Mouse (Mus musculus) MEL (cell line): ENCODE data around the gene Dhx40. TPM values are rescaled to one million over a fixed set of nuclear protein-coding genes. Genes with fewer than 3 reads are reported as not detected.

Experiments used
- DNase-seq: peaks from one replicate; pipeline ENCODE4 v3.0.0; 2011; ENCODE audit warnings: low read depth, low spot score
- H3K27ac ChIP-seq: 2 replicates; pipeline ENCODE4 v1.5.1; 2012; ENCODE audit warnings: low read depth, mild to moderate bottlenecking, control low read depth, low read length, moderate library complexity; ENCODE audit not compliant: control insufficient read depth
- H3K27me3 ChIP-seq, 2 experiments: fragments of 150-350 bp in 1 of 2; sonication (generic) in 1 of 2; 2 replicates each; pipeline ENCODE4 v1.6.1; 2012; ENCODE audit warnings: low read length in 2 of 2, mild to moderate bottlenecking in 2 of 2, improper control_type of control experiment in 1 of 2, moderate library complexity in 1 of 2; ENCODE audit not compliant: insufficient read depth in 2 of 2, control insufficient read depth in 1 of 2
- H3K36me3 ChIP-seq, 2 experiments: 2 replicates each; pipeline ENCODE4 v1.6.1; 2012 to 2014; ENCODE audit warnings: low read length in 2 of 2, improper control_type of control experiment in 1 of 2, inconsistent platforms in 1 of 2, mild to moderate bottlenecking in 1 of 2; ENCODE audit not compliant: insufficient read depth in 2 of 2, control insufficient read depth in 1 of 2
- H3K4me1 ChIP-seq, 2 experiments: fragments of 150-350 bp in 1 of 2; sonication (generic) in 1 of 2; 2 replicates each; pipeline ENCODE4 v1.6.1; 2012; ENCODE audit warnings: low read length in 2 of 2, improper control_type of control experiment in 1 of 2, mild to moderate bottlenecking in 1 of 2; ENCODE audit not compliant: insufficient read depth in 2 of 2, control insufficient read depth in 1 of 2
- H3K4me3 ChIP-seq, 2 experiments: fragments of 150-350 bp in 1 of 2; sonication (generic) in 1 of 2; 2 replicates each; pipeline ENCODE4 v1.5.1; 2012; ENCODE audit warnings: low read depth in 2 of 2, low read length in 2 of 2, mild to moderate bottlenecking in 2 of 2, moderate library complexity in 2 of 2, control low read depth in 1 of 2, improper control_type of control experiment in 1 of 2; ENCODE audit not compliant: control insufficient read depth in 1 of 2, insufficient read depth in 1 of 2
- H3K79me2 ChIP-seq: 2 replicates; pipeline ENCODE4 v1.6.1; 2012; ENCODE audit warnings: mild to moderate bottlenecking, low read length, moderate library complexity; ENCODE audit not compliant: control insufficient read depth, poor library complexity, insufficient read depth
- H3K9ac ChIP-seq: 2 replicates; pipeline ENCODE4 v1.6.1; 2012; ENCODE audit warnings: low read depth, mild to moderate bottlenecking, control low read depth, low read length, moderate library complexity; ENCODE audit not compliant: control insufficient read depth, poor library complexity, severe bottlenecking
- H3K9me3 ChIP-seq: fragments of 150-350 bp; sonication (generic); replicated peaks from 2 replicates; pipeline ENCODE4 v1.6.1; 2012; ENCODE audit warnings: mild to moderate bottlenecking, low read length, improper control_type of control experiment, moderate library complexity; ENCODE audit not compliant: insufficient read depth
- BHLHE40 ChIP-seq: IDR thresholded peaks from 2 replicates; pipeline ENCODE4 v1.6.1; 2012; ENCODE audit warnings: low read depth, mild to moderate bottlenecking, inconsistent platforms, low read length, improper control_type of control experiment, borderline replicate concordance
- CHD1 ChIP-seq: IDR thresholded peaks from 2 replicates; pipeline ENCODE4 v1.6.1; 2012; ENCODE audit warnings: low read depth, mild to moderate bottlenecking, inconsistent platforms, low read length, improper control_type of control experiment
- E2F4 ChIP-seq: IDR thresholded peaks from 2 replicates; pipeline ENCODE4 v1.6.1; 2011; ENCODE audit warnings: low read depth, low read length, improper control_type of control experiment, borderline replicate concordance
- ELF1 ChIP-seq: IDR thresholded peaks from 2 replicates; pipeline ENCODE4 v1.6.1; 2014; ENCODE audit warnings: low read depth, mild to moderate bottlenecking, inconsistent platforms, low read length, improper control_type of control experiment, moderate library complexity
- ETS1 ChIP-seq: IDR thresholded peaks from 2 replicates; pipeline ENCODE4 v1.6.1; 2012; ENCODE audit warnings: low read depth, mild to moderate bottlenecking, inconsistent platforms, low read length, improper control_type of control experiment, moderate library complexity
- HCFC1 ChIP-seq: IDR thresholded peaks from 2 replicates; pipeline ENCODE4 v1.6.1; 2012; ENCODE audit warnings: low read depth, mild to moderate bottlenecking, inconsistent platforms, low read length, improper control_type of control experiment, moderate library complexity
- MAFK ChIP-seq: IDR thresholded peaks from 2 replicates; pipeline ENCODE4 v1.6.1; 2011; ENCODE audit warnings: low read depth, mild to moderate bottlenecking, low read length, improper control_type of control experiment, borderline replicate concordance
- MAX ChIP-seq: IDR thresholded peaks from 2 replicates; pipeline ENCODE4 v1.6.1; 2011; ENCODE audit warnings: low read length, improper control_type of control experiment
- MAZ ChIP-seq: IDR thresholded peaks from 2 replicates; pipeline ENCODE4 v1.6.1; 2012; ENCODE audit warnings: low read depth, mild to moderate bottlenecking, inconsistent platforms, low read length, improper control_type of control experiment
- MXI1 ChIP-seq: IDR thresholded peaks from 2 replicates; pipeline ENCODE4 v1.6.1; 2011; ENCODE audit warnings: mild to moderate bottlenecking, low read depth, low read length, improper control_type of control experiment
- MYC ChIP-seq: IDR thresholded peaks from 2 replicates; pipeline ENCODE4 v1.6.1; 2011; ENCODE audit warnings: low read depth, mild to moderate bottlenecking, low read length, improper control_type of control experiment, moderate library complexity
- NELFE ChIP-seq: IDR thresholded peaks from 2 replicates; pipeline ENCODE4 v1.6.1; 2011; ENCODE audit warnings: low read depth, low read length, improper control_type of control experiment
- NRF1 ChIP-seq: IDR thresholded peaks from 2 replicates; pipeline ENCODE4 v1.6.1; 2014; ENCODE audit warnings: low read depth, mild to moderate bottlenecking, inconsistent platforms, low read length, improper control_type of control experiment, moderate library complexity; ENCODE audit not compliant: poor library complexity, insufficient read depth, severe bottlenecking
- POLR2A ChIP-seq, 2 experiments: IDR thresholded peaks; 2 replicates each; pipeline ENCODE4 v1.6.1; 2011 to 2012; ENCODE audit warnings: low read length in 2 of 2, mild to moderate bottlenecking in 2 of 2, control low read depth in 1 of 2, improper control_type of control experiment in 1 of 2, low read depth in 1 of 2, moderate library complexity in 1 of 2; ENCODE audit not compliant: control insufficient read depth in 1 of 2, insufficient read depth in 1 of 2, poor library complexity in 1 of 2
- RCOR1 ChIP-seq: IDR thresholded peaks from 2 replicates; pipeline ENCODE4 v1.6.1; 2012; ENCODE audit warnings: low read depth, mild to moderate bottlenecking, inconsistent platforms, low read length, improper control_type of control experiment
- SIN3A ChIP-seq: IDR thresholded peaks from 2 replicates; pipeline ENCODE4 v1.6.1; 2012; ENCODE audit warnings: low read length, improper control_type of control experiment, inconsistent platforms
- SMC3 ChIP-seq: IDR thresholded peaks from 2 replicates; pipeline ENCODE4 v1.6.1; 2011; ENCODE audit warnings: low read depth, low read length, improper control_type of control experiment
- TAL1 ChIP-seq: IDR thresholded peaks from 2 replicates; pipeline ENCODE4 v1.6.1; 2012; ENCODE audit warnings: mild to moderate bottlenecking, inconsistent platforms, low read length, moderate library complexity, mixed read lengths
- TBP ChIP-seq: IDR thresholded peaks from 2 replicates; pipeline ENCODE4 v1.8.0; 2011; ENCODE audit warnings: low read depth, low read length, improper control_type of control experiment
- USF1 ChIP-seq: IDR thresholded peaks from 2 replicates; pipeline ENCODE4 v1.6.1; 2014; ENCODE audit warnings: low read depth, mild to moderate bottlenecking, inconsistent platforms, low read length, improper control_type of control experiment, moderate library complexity
- ZKSCAN1 ChIP-seq: IDR thresholded peaks from 2 replicates; pipeline ENCODE4 v1.6.1; 2012; ENCODE audit warnings: low read depth, mild to moderate bottlenecking, inconsistent platforms, low read length, improper control_type of control experiment, moderate library complexity
- polyA plus RNA-seq, 2 experiments: library from polyadenylated mRNA; stranded (reverse) in 1 of 2; unstranded in 1 of 2; fragments of >175 nt in 1 of 2; fragments of >200 nt in 1 of 2; gene quantifications; 2 replicates each; pipeline versions ENCODE4 v1.2.1 to v1.2.4; 2012; ENCODE audit warnings: low replicate concordance in 2 of 2, low read depth in 1 of 2; ENCODE audit not compliant: insufficient read length in 2 of 2, insufficient read depth in 1 of 2, missing spikeins in 1 of 2
- total RNA-seq: library from RNA; depleted of rRNA; stranded (reverse); fragments of 300-350 nt; gene quantifications from 2 replicates; pipeline ENCODE4 v1.2.3, GENCODE M21; 2012; rRNA removed

The Dhx40 gene
- 15.5 and 16.1 TPM in 2 replicates for total RNA-seq
- polyA plus RNA-seq: 10 to 100 TPM in 1 of 2 experiments, not detected in 1; 10.1 TPM

- Histone ChIP-seq H3K9ac (peak within 1 kb of the TSS; percentile 68), H3K27ac (no peak within 1 kb of the TSS), H3K9me3 (no peaks in the 10 kb centered on the region), H3K4me3 (peak within 1 kb of the TSS; percentile 96 to 98), H3K4me1 (peaks cover 2 to 10% of the 10 kb centered on the region in 2 experiments; a peak in 2 of 4 replicates), H3K27me3 (peaks cover 3 to 4% of the 10 kb centered on the region in 2 experiments; a peak in 3 of 4 replicates), H3K36me3 (peaks cover 0 to 14% of the 10 kb centered on the region in 2 experiments; a peak in 3 of 4 replicates), H3K79me2 (peaks cover 2% of the 10 kb centered on the region; the same call in 1 of the 2 replicates)
- peak; percentile 96 for DNase-seq
- TF ChIP-seq MAX (peak; percentile 100), POLR2A (IDR thresholded peaks at IDR 0.05; ENCODE audit: control insufficient read depth in 1 of 2, insufficient read depth in 1 of 2, low read depth in 1 of 2, low read length in 2 of 2, poor library complexity in 1 of 2) (peak in 1 of 2 experiments; percentile 64; a peak in 1 of 4 replicates), ZKSCAN1 (no peak), MXI1 (peak; percentile 93), RCOR1 (no peak), TAL1 (no peak), MAZ (peak; percentile 96), SIN3A (peak; percentile 99), BHLHE40 (peak; percentile 66; the same call in 1 of the 2 replicates), NELFE (peak; percentile 61; the same call in 1 of the 2 replicates), CHD1 (no peak), SMC3 (no peak), ETS1 (no peak), ELF1 (peak; percentile 92), USF1 (peak; percentile 74), MAFK (no peak), NRF1 (0 out of 2 replicates have a peak, but pooled peaks have one; percentile 48), TBP (no peak), MYC (peak; percentile 68; the same call in 1 of the 2 replicates), E2F4 (peak; percentile 66; the same call in 1 of the 2 replicates), HCFC1 (peak; percentile 90)
These were observed at the start of gene Dhx40 for GRCm38 (mm10) chr11:86807505-86807989. TSS of gene Dhx40 (minus strand) at chr11:86807746.
